Mouse (Mus musculus) bone marrow, adult 2 months (tissue): ENCODE measurements around the gene Clec2l.

Experiments used
- CTCF ChIP-seq: fragments of 200-500 bp; IDR thresholded peaks from 2 replicates; pipeline ENCODE4 v1.5.1; 2011; ENCODE audit warnings: low read length, control low read depth; ENCODE audit not compliant: control insufficient read depth, insufficient read depth
- POLR2A ChIP-seq: fragments of 200-500 bp; IDR thresholded peaks from 2 replicates; pipeline ENCODE4 v1.6.1; 2011; ENCODE audit warnings: low read depth, mild to moderate bottlenecking, control low read depth, low read length, borderline replicate concordance; ENCODE audit not compliant: control insufficient read depth

GRCm38 (mm10) chr6:38641228-38641627 lies 21.6 kb upstream of the Clec2l start:
- TF ChIP-seq POLR2A (no peak), CTCF (no peak)
